Mouse (Mus musculus): ENCODE results near the gene Tpbpb.

DNA sequence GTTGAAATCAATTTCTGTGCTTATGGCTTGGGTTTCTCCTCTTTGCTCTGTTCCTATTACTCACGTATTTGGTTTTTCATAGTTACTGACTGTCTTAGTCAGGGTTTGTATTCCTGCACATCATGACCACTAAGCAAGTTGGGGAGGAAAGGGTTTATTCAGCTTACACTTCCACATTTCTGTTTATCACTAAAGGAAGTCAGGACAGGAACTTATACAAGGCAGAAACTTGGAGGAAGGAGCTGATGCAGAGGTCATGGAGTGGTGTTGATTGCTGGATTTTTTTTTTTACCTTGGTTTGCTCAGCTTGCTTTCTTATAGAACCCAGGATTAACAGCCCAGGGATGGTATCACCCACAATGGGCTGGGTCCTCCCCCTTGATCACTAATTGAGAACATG is 12.4 kb downstream of the Tpbpb start:
- TF ChIP-seq POLR2A (IDR thresholded peaks at IDR 0.05; ENCODE audit: extremely low read depth, insufficient read depth, low read length) (no peak), CTCF (IDR thresholded peaks at IDR 0.05; ENCODE audit: low read depth, low read length) (no peak)

All from liver, adult 2 months (tissue).